Mouse (Mus musculus) limb, embryonic 14.5 days (tissue): ENCODE results near the gene Sirpa. TPM values are rescaled to one million over a fixed set of nuclear protein-coding genes. Genes with fewer than 3 reads are reported as not detected.

Experiments
- ATAC-seq: fragments of 200-750 bp; cut with Nextera tagmentation; 2 replicates; pipeline ENCODE4 v1.8.0; 2017; ENCODE audit warnings: low read depth, moderate number of reproducible peaks, moderate TSS enrichment; ENCODE audit not compliant: low FRiP score
- DNase-seq: peaks from one replicate; pipeline ENCODE4 v3.0.0-alpha.2; 2015; ENCODE audit warnings: low spot score
- H3K27ac ChIP-seq: fragments of 300-500 bp; sonication (generic); replicated peaks from 2 replicates; pipeline ENCODE4 v1.5.1; 2014; ENCODE audit warnings: low read depth, mild to moderate bottlenecking, low read length, moderate library complexity, mixed read lengths
- H3K27me3 ChIP-seq: fragments of 300-500 bp; sonication (generic); 2 replicates; pipeline ENCODE4 v1.6.1; 2014; ENCODE audit warnings: low read length, mixed read lengths; ENCODE audit not compliant: control insufficient read depth, insufficient read depth
- H3K36me3 ChIP-seq: fragments of 300-500 bp; sonication (generic); 2 replicates; pipeline ENCODE4 v1.6.1; 2014; ENCODE audit warnings: mild to moderate bottlenecking, low read length, moderate library complexity, mixed read lengths; ENCODE audit not compliant: control insufficient read depth, insufficient read depth
- H3K4me1 ChIP-seq: fragments of 300-500 bp; sonication (generic); 2 replicates; pipeline ENCODE4 v1.6.1; 2014; ENCODE audit warnings: antibody characterized with exemption, low read length, mixed read lengths; ENCODE audit not compliant: control insufficient read depth, insufficient read depth
- H3K4me2 ChIP-seq: fragments of 300-500 bp; sonication (generic); replicated peaks from 2 replicates; pipeline ENCODE4 v1.6.1; 2014; ENCODE audit warnings: low read depth, mild to moderate bottlenecking, low read length, moderate library complexity; ENCODE audit not compliant: severe bottlenecking
- H3K4me3 ChIP-seq: fragments of 300-500 bp; sonication (generic); replicated peaks from 2 replicates; pipeline ENCODE4 v1.5.1; 2014; ENCODE audit warnings: low read length
- H3K9ac ChIP-seq: fragments of 300-500 bp; sonication (generic); 2 replicates; pipeline ENCODE4 v1.6.1; 2014; ENCODE audit warnings: mild to moderate bottlenecking, low read depth, low read length, moderate library complexity; ENCODE audit not compliant: severe bottlenecking
- H3K9me3 ChIP-seq: fragments of 300-500 bp; sonication (generic); 2 replicates; pipeline ENCODE4 v1.6.1; 2016; ENCODE audit warnings: low read length; ENCODE audit not compliant: control insufficient read depth
- POLR2A ChIP-seq: fragments of 200-500 bp; IDR thresholded peaks from 2 replicates; pipeline ENCODE4 v1.8.0; 2012; ENCODE audit warnings: inconsistent platforms, mild to moderate bottlenecking, moderate library complexity, borderline replicate concordance; ENCODE audit not compliant: insufficient read depth, insufficient read length; ENCODE audit errors: extremely low read depth
- WGBS: fragments of 180-500 bp; shearing (Covaris S2); extraction: QIAGEN DNeasy Blood & Tissue Kit; methylation state at CpG from one replicate; pipeline ENCODE4 v1.1.7; 2014; 5-methylcytosine and 5-hydroxymethylcytosine counted together
- polyA plus RNA-seq, 2 experiments: library from polyadenylated mRNA; depleted of rRNA in 1 of 2; stranded (reverse) in 1 of 2; unstranded in 1 of 2; fragments of >200 nt; fragmentation: Nextera tagmentation in 1 of 2; extraction: Ambion mirVana in 1 of 2; gene quantifications; 2 replicates each; pipeline versions ENCODE4 v1.2.1 to v1.2.3; 2012 to 2014

Gene Sirpa
- polyA plus RNA-seq, 2 experiments = 34.7 to 39.6 TPM

GRCm38 (mm10) chr2:129574395-129575046 lies 18.1 kb upstream of the Sirpa start:
- TF ChIP-seq POLR2A = no peak
- 12% methylated on average over 24 of the region's 24 CpGs for WGBS

GRCm38 (mm10) chr2:129575113-129575512 lies 17.5 kb upstream of the Sirpa start:
- 0 out of 2 replicates have a peak, but pooled peaks cover 4% of the 10 kb centered on the region for H3K27me3 ChIP-seq
- H3K36me3 ChIP-seq = no peaks in the 10 kb centered on the region
- TF ChIP-seq POLR2A = no peak

More at GRCm38 (mm10) chr2:129574395-129575046, 18.1 kb upstream of the Sirpa start:
- peak overlapping the region; percentile 14; the same call in 1 of the 2 replicates for H3K4me3 ChIP-seq
- H3K4me1 ChIP-seq = peaks cover 8% of the 10 kb centered on the region
- ATAC-seq (0 out of 2 replicates have a peak, but pooled peaks have one; percentile 30), DNase-seq (no peak)
- 0 out of 2 replicates have a peak, but pooled peaks cover 4% of the 10 kb centered on the region for H3K27me3 ChIP-seq
- H3K9me3 ChIP-seq = no peaks in the 10 kb centered on the region
- no peak overlapping the region for H3K9ac ChIP-seq
- peak overlapping the region; percentile 42 for H3K4me2 ChIP-seq
- no peaks in the 10 kb centered on the region for H3K36me3 ChIP-seq
- no peak overlapping the region for H3K27ac ChIP-seq

GRCm38 (mm10) chr2:129576611-129577447 lies 15.8 kb upstream of the Sirpa start:
- H3K4me2 ChIP-seq = no peak overlapping the region
- no peak overlapping the region for H3K4me3 ChIP-seq
- TF ChIP-seq POLR2A = no peak
- DNase-seq = no peak
- no peak for ATAC-seq
- H3K27me3 ChIP-seq = 0 out of 2 replicates have a peak, but pooled peaks cover 4% of the 10 kb centered on the region
- H3K4me1 ChIP-seq = peaks cover 8% of the 10 kb centered on the region
- no peaks in the 10 kb centered on the region for H3K9me3 ChIP-seq
- no peak overlapping the region for H3K27ac ChIP-seq
- WGBS = 89% methylated on average over 8 of the region's 8 CpGs
- H3K36me3 ChIP-seq = no peaks in the 10 kb centered on the region
- no peak overlapping the region for H3K9ac ChIP-seq

More at GRCm38 (mm10) chr2:129575113-129575512, 17.5 kb upstream of the Sirpa start:
- Histone ChIP-seq H3K4me1 (peaks cover 8% of the 10 kb centered on the region), H3K27ac (no peak overlapping the region), H3K4me2 (no peak overlapping the region), H3K9ac (no peak overlapping the region), H3K4me3 (no peak overlapping the region), H3K9me3 (no peaks in the 10 kb centered on the region)
- DNase-seq = no peak
- 89% methylated on average over 4 of the region's 4 CpGs for WGBS
- no peak for ATAC-seq

GRCm38 (mm10) chr2:129580656-129581055 lies 12.0 kb upstream of the Sirpa start:
- no peaks in the 10 kb centered on the region for H3K36me3 ChIP-seq
- ATAC-seq = no peak

GRCm38 (mm10) chr2:129581826-129582225 lies 10.8 kb upstream of the Sirpa start:
- Histone ChIP-seq H3K4me2 (no peak overlapping the region), H3K36me3 (no peaks in the 10 kb centered on the region), H3K9ac (no peak overlapping the region), H3K4me3 (no peak overlapping the region), H3K27me3 (no peaks in the 10 kb centered on the region), H3K27ac (no peak overlapping the region), H3K9me3 (no peaks in the 10 kb centered on the region), H3K4me1 (no peaks in the 10 kb centered on the region)
- WGBS = 41% methylated on average over 3 of the region's 3 CpGs
- TF ChIP-seq POLR2A = no peak
- DNase-seq (no peak), ATAC-seq (no peak)

More at GRCm38 (mm10) chr2:129580656-129581055, 12.0 kb upstream of the Sirpa start:
- Histone ChIP-seq H3K4me2 (no peak overlapping the region), H3K4me3 (no peak overlapping the region), H3K9me3 (no peaks in the 10 kb centered on the region), H3K4me1 (no peaks in the 10 kb centered on the region), H3K27me3 (no peaks in the 10 kb centered on the region), H3K27ac (no peak overlapping the region), H3K9ac (no peak overlapping the region)
- 68% methylated on average over 4 of the region's 4 CpGs for WGBS
- no peak for TF ChIP-seq POLR2A
- no peak for DNase-seq
